Mouse (Mus musculus) heart, embryonic 11.5 days (tissue): ENCODE data around the gene Arhgap23. TPM values are rescaled to one million over a fixed set of nuclear protein-coding genes. Genes with fewer than 3 reads are reported as not detected.

Experiments
- ATAC-seq: fragments of 200-750 bp; cut with Nextera tagmentation; replicated peaks from 2 replicates; pipeline ENCODE4 v1.8.0; 2017; ENCODE audit warnings: moderate library complexity; ENCODE audit not compliant: insufficient number of reproducible peaks, low FRiP score, low TSS enrichment
- H3K27ac ChIP-seq: fragments of 300-500 bp; sonication (generic); 2 replicates; pipeline ENCODE4 v1.5.1; 2014; ENCODE audit warnings: mild to moderate bottlenecking, low read depth, low read length
- H3K27me3 ChIP-seq: fragments of 300-500 bp; sonication (generic); 2 replicates; pipeline ENCODE4 v1.6.1; 2014; ENCODE audit warnings: mild to moderate bottlenecking, low read length, mixed read lengths; ENCODE audit not compliant: control insufficient read depth, insufficient read depth
- H3K36me3 ChIP-seq: fragments of 300-500 bp; sonication (generic); 2 replicates; pipeline ENCODE4 v1.6.1; 2014; ENCODE audit warnings: mild to moderate bottlenecking, low read length, moderate library complexity, mixed read lengths; ENCODE audit not compliant: control insufficient read depth, insufficient read depth
- H3K4me1 ChIP-seq: fragments of 300-500 bp; sonication (generic); 2 replicates; pipeline ENCODE4 v1.6.1; 2014; ENCODE audit warnings: low read length; ENCODE audit not compliant: control insufficient read depth, insufficient read depth
- H3K4me2 ChIP-seq: fragments of 300-500 bp; sonication (generic); 2 replicates; pipeline ENCODE4 v1.6.1; 2014; ENCODE audit warnings: mild to moderate bottlenecking, moderate library complexity
- H3K4me3 ChIP-seq: fragments of 300-500 bp; sonication (generic); 2 replicates; pipeline ENCODE4 v1.5.1; 2014; ENCODE audit warnings: low read depth, low read length
- H3K9ac ChIP-seq: fragments of 300-500 bp; sonication (generic); 2 replicates; pipeline ENCODE4 v1.6.1; 2014; ENCODE audit warnings: mild to moderate bottlenecking, low read depth, low read length, moderate library complexity
- H3K9me3 ChIP-seq: fragments of 300-500 bp; sonication (generic); replicated peaks from 2 replicates; pipeline ENCODE4 v1.6.1; 2016; ENCODE audit warnings: low read length; ENCODE audit not compliant: control insufficient read depth
- WGBS: fragments of 180-500 bp; shearing (Covaris S2); extraction: QIAGEN DNeasy Blood & Tissue Kit; methylation state at CpG from one replicate; pipeline ENCODE4 v1.1.7; 2014; ENCODE audit not compliant: insufficient replicate concordance; 5-methylcytosine and 5-hydroxymethylcytosine counted together
- polyA plus RNA-seq: library from polyadenylated mRNA; unstranded; fragments of >200 nt; fragmentation: Nextera tagmentation; extraction: Ambion mirVana; gene quantifications from 2 replicates; pipeline ENCODE4 v1.2.1, GENCODE M21; 2014

Arhgap23 gene
- polyA plus RNA-seq, 1 experiment from 2014 or later = 8.3 TPM

- no peak for ATAC-seq
- Histone ChIP-seq H3K9ac (no peak overlapping the region), H3K4me3 (no peak overlapping the region), H3K4me2 (no peak overlapping the region; the same call in 1 of the 2 replicates), H3K9me3 (no peaks in the 10 kb centered on the region), H3K27me3 (no peaks in the 10 kb centered on the region), H3K27ac (no peak overlapping the region), H3K36me3 (no peaks in the 10 kb centered on the region; the same call in 1 of the 2 replicates), H3K4me1 (peaks cover 45% of the 10 kb centered on the region)
- WGBS = 70% methylated on average over 3 of the region's 3 CpGs
Measured at GRCm38 (mm10) chr11:97401686-97402435, 13.5 kb upstream of the Arhgap23 start.

GRCm38 (mm10) chr11:97402746-97403145 is 12.6 kb upstream of the Arhgap23 start:
- Histone ChIP-seq H3K9me3 (no peaks in the 10 kb centered on the region), H3K9ac (no peak overlapping the region), H3K4me2 (no peak overlapping the region), H3K4me3 (no peak overlapping the region), H3K27me3 (no peaks in the 10 kb centered on the region), H3K36me3 (no peaks in the 10 kb centered on the region; the same call in 1 of the 2 replicates), H3K27ac (peak overlapping the region; percentile 46; the same call in 1 of the 2 replicates), H3K4me1 (peaks cover 52% of the 10 kb centered on the region)
- no peak for ATAC-seq
- 26% methylated on average over 2 of the region's 2 CpGs for WGBS

GRCm38 (mm10) chr11:97403614-97404183 is 11.6 kb upstream of the Arhgap23 start:
- Histone ChIP-seq H3K4me2 (peak overlapping the region; percentile 96), H3K4me3 (peak overlapping the region; percentile 61; the same call in 1 of the 2 replicates), H3K9ac (no peak overlapping the region), H3K4me1 (peaks cover 55% of the 10 kb centered on the region), H3K9me3 (no peaks in the 10 kb centered on the region), H3K27me3 (no peaks in the 10 kb centered on the region), H3K27ac (no peak overlapping the region), H3K36me3 (no peaks in the 10 kb centered on the region; the same call in 1 of the 2 replicates)
- ATAC-seq = no peak
- 45% methylated on average over 8 of the region's 8 CpGs for WGBS

- ATAC-seq = peak; percentile 33
- WGBS = 0% methylated on average over 38 of the region's 61 CpGs
- H3K27me3 ChIP-seq = no peaks in the 10 kb centered on the region
- H3K9ac ChIP-seq = peak overlapping the region; percentile 62
- peaks cover 55% of the 10 kb centered on the region for H3K4me1 ChIP-seq
- no peak overlapping the region for H3K27ac ChIP-seq
- H3K9me3 ChIP-seq = no peaks in the 10 kb centered on the region
- H3K4me2 ChIP-seq = peak overlapping the region; percentile 96
- H3K36me3 ChIP-seq = no peaks in the 10 kb centered on the region
- H3K4me3 ChIP-seq = peak overlapping the region; percentile 61
Measured at GRCm38 (mm10) chr11:97404184-97404760, 11.1 kb upstream of the Arhgap23 start.

- no peak for ATAC-seq
- Histone ChIP-seq H3K4me3 (peak overlapping the region; percentile 61), H3K4me1 (peaks cover 55% of the 10 kb centered on the region), H3K9me3 (no peaks in the 10 kb centered on the region), H3K36me3 (no peaks in the 10 kb centered on the region), H3K4me2 (peak overlapping the region; percentile 96), H3K9ac (peak overlapping the region; percentile 62), H3K27ac (no peak overlapping the region), H3K27me3 (no peaks in the 10 kb centered on the region)
- 2% methylated on average over 11 of the region's 11 CpGs for WGBS
Measured at GRCm38 (mm10) chr11:97404761-97405190, 10.6 kb upstream of the Arhgap23 start.

- Histone ChIP-seq H3K4me2 (peak overlapping the region; percentile 27), H3K9ac (peak overlapping the region; percentile 11; the same call in 1 of the 2 replicates), H3K27ac (peak overlapping the region; percentile 58), H3K4me3 (no peak overlapping the region), H3K4me1 (peaks cover 46% of the 10 kb centered on the region), H3K9me3 (no peaks in the 10 kb centered on the region), H3K27me3 (no peaks in the 10 kb centered on the region), H3K36me3 (no peaks in the 10 kb centered on the region)
- WGBS = 48% methylated on average over 10 of the region's 10 CpGs
- 0 out of 2 replicates have a peak, but pooled peaks have one; percentile 1 for ATAC-seq
Measured at GRCm38 (mm10) chr11:97406094-97406951, 9.0 kb upstream of the Arhgap23 start.

- Histone ChIP-seq H3K4me2 (no peak overlapping the region), H3K27me3 (no peaks in the 10 kb centered on the region), H3K9me3 (no peaks in the 10 kb centered on the region), H3K27ac (no peak overlapping the region), H3K36me3 (no peaks in the 10 kb centered on the region), H3K4me1 (peaks cover 47% of the 10 kb centered on the region), H3K4me3 (no peak overlapping the region), H3K9ac (no peak overlapping the region)
- no peak for ATAC-seq
- WGBS = 61% methylated on average over 3 of the region's 3 CpGs
Measured at GRCm38 (mm10) chr11:97407456-97407855, 7.9 kb upstream of the Arhgap23 start.

GRCm38 (mm10) chr11:97408171-97408570 is 7.2 kb upstream of the Arhgap23 start:
- H3K27ac ChIP-seq = no peak overlapping the region
- no peak overlapping the region for H3K4me3 ChIP-seq
- no peak for ATAC-seq
- H3K4me2 ChIP-seq = no peak overlapping the region
- H3K9ac ChIP-seq = no peak overlapping the region
- WGBS = 1% methylated on average over 6 of the region's 6 CpGs
- H3K27me3 ChIP-seq = no peaks in the 10 kb centered on the region
- H3K36me3 ChIP-seq = no peaks in the 10 kb centered on the region
- no peaks in the 10 kb centered on the region for H3K9me3 ChIP-seq
- peaks cover 43% of the 10 kb centered on the region for H3K4me1 ChIP-seq
